Mouse (Mus musculus): ENCODE measurements around the gene Psg22. TPM values are rescaled to one million over a fixed set of nuclear protein-coding genes. Genes with fewer than 3 reads are reported as not detected.
"Not testable (repeated sequence)": the region's sequence is repeated elsewhere in the genome, so short reads cannot be mapped to it uniquely, and the experiment has no call there.

Gene Psg22
- not detected in 2 replicates for polyA plus RNA-seq (2016; fragmentation: Nextera tagmentation; extraction: Ambion mirVana)

- Histone ChIP-seq H3K27me3 (replicated peaks) (no peaks in the 10 kb centered on the region), H3K4me3 (no peak within 1 kb of the TSS), H3K9me3 (no peaks in the 10 kb centered on the region), H3K9ac (no peak within 1 kb of the TSS), H3K27ac (no peak within 1 kb of the TSS), H3K36me3 (no peaks in the 10 kb centered on the region), H3K4me2 (replicated peaks) (no peak within 1 kb of the TSS), H3K4me1 (no peaks in the 10 kb centered on the region)
- ATAC-seq (ENCODE audit: low FRiP score, low read depth): no peak
- WGBS: 47% methylated on average over 2 of the region's 2 CpGs
These were observed at the start of gene Psg22 for GRCm38 (mm10) chr7:18717790-18718189. Gene Psg22 (plus strand): TSS chr7:18718090.

GRCm38 (mm10) chr7:18679772-18680171 lies 38.1 kb upstream of the Psg22 start:
- Histone ChIP-seq H3K9me3 (no peaks in the 10 kb centered on the region), H3K36me3 (no peaks in the 10 kb centered on the region), H3K4me1 (no peaks in the 10 kb centered on the region), H3K27me3 (replicated peaks) (no peaks in the 10 kb centered on the region), H3K9ac (no peak overlapping the region), H3K4me2 (replicated peaks) (no peak overlapping the region), H3K4me3 (no peak overlapping the region), H3K27ac (no peak overlapping the region)
- WGBS: 53% methylated on average over 2 of the region's 2 CpGs
- no peak for ATAC-seq (ENCODE audit: low FRiP score, low read depth)

GRCm38 (mm10) chr7:18685586-18685985 lies 32.3 kb upstream of the Psg22 start:
- no peak for ATAC-seq (ENCODE audit: low FRiP score, low read depth)
- Histone ChIP-seq H3K4me3 (no peak overlapping the region), H3K9me3 (no peaks in the 10 kb centered on the region), H3K4me1 (no peaks in the 10 kb centered on the region), H3K27me3 (replicated peaks) (no peaks in the 10 kb centered on the region), H3K36me3 (no peaks in the 10 kb centered on the region), H3K9ac (no peak overlapping the region), H3K4me2 (replicated peaks) (no peak overlapping the region), H3K27ac (no peak overlapping the region)

- H3K4me3 ChIP-seq: no peak within 1 kb of the TSS
- H3K9ac ChIP-seq: no peak within 1 kb of the TSS
- H3K27me3 ChIP-seq (replicated peaks): no peaks in the 10 kb centered on the region
- H3K4me2 ChIP-seq (replicated peaks): no peak within 1 kb of the TSS
- no peaks in the 10 kb centered on the region for H3K4me1 ChIP-seq
- no peak within 1 kb of the TSS for H3K27ac ChIP-seq
- no peak for ATAC-seq (ENCODE audit: low FRiP score, low read depth)
- H3K36me3 ChIP-seq: no peaks in the 10 kb centered on the region
- no peaks in the 10 kb centered on the region for H3K9me3 ChIP-seq
- 67% methylated on average over 2 of the region's 2 CpGs for WGBS
These were observed 31.8 kb upstream of the Psg22 start, which contains the start of gene Psg20 for GRCm38 (mm10) chr7:18686085-18686484. Gene Psg20 (minus strand): TSS chr7:18686185.

GRCm38 (mm10) chr7:18710331-18710730 lies 7.6 kb upstream of the Psg22 start:
- not testable (repeated sequence) for H3K9me3 ChIP-seq; H3K27ac ChIP-seq; H3K4me3 ChIP-seq; H3K4me1 ChIP-seq; H3K36me3 ChIP-seq; H3K4me2 ChIP-seq (replicated peaks); H3K9ac ChIP-seq; H3K27me3 ChIP-seq (replicated peaks); ATAC-seq (ENCODE audit: low FRiP score, low read depth)
- 79% methylated on average over 4 of the region's 4 CpGs for WGBS

- Histone ChIP-seq H3K9ac (no peak overlapping the region), H3K36me3 (no peaks in the 10 kb centered on the region), H3K27ac (no peak overlapping the region), H3K9me3 (no peaks in the 10 kb centered on the region), H3K4me2 (replicated peaks) (no peak overlapping the region), H3K4me1 (no peaks in the 10 kb centered on the region), H3K4me3 (no peak overlapping the region), H3K27me3 (replicated peaks) (no peaks in the 10 kb centered on the region)
- 79% methylated on average over 1 of the region's 1 CpGs for WGBS
- no peak for ATAC-seq (ENCODE audit: low FRiP score, low read depth)
These were observed 7.0 kb upstream of the Psg22 start for GRCm38 (mm10) chr7:18710846-18711245.

- 89% methylated on average over 4 of the region's 4 CpGs for WGBS
- no peak overlapping the region for H3K4me3 ChIP-seq
- H3K27ac ChIP-seq: no peak overlapping the region
- no peak overlapping the region for H3K4me2 ChIP-seq (replicated peaks)
- H3K9me3 ChIP-seq: no peaks in the 10 kb centered on the region
- H3K4me1 ChIP-seq: no peaks in the 10 kb centered on the region
- no peaks in the 10 kb centered on the region for H3K36me3 ChIP-seq
- H3K9ac ChIP-seq: no peak overlapping the region
- no peaks in the 10 kb centered on the region for H3K27me3 ChIP-seq (replicated peaks)
- ATAC-seq (ENCODE audit: low FRiP score, low read depth): no peak
These were observed 2.3 kb upstream of the Psg22 start for GRCm38 (mm10) chr7:18715546-18715945.

- Histone ChIP-seq H3K4me1 (no peaks in the 10 kb centered on the region), H3K27ac (no peak overlapping the region), H3K4me2 (replicated peaks) (no peak overlapping the region), H3K9ac (no peak overlapping the region), H3K27me3 (replicated peaks) (no peaks in the 10 kb centered on the region), H3K36me3 (no peaks in the 10 kb centered on the region), H3K9me3 (no peaks in the 10 kb centered on the region), H3K4me3 (no peak overlapping the region)
- 85% methylated on average over 6 of the region's 6 CpGs for WGBS
- ATAC-seq (ENCODE audit: low FRiP score, low read depth): no peak
These were observed 6.1 kb downstream of the Psg22 start for GRCm38 (mm10) chr7:18724001-18724400.

GRCm38 (mm10) chr7:18725931-18726330 lies 8.0 kb downstream of the Psg22 start:
- not testable (repeated sequence) for H3K9me3 ChIP-seq; H3K27me3 ChIP-seq (replicated peaks); ATAC-seq (ENCODE audit: low FRiP score, low read depth); H3K4me1 ChIP-seq; H3K9ac ChIP-seq; H3K4me3 ChIP-seq; H3K36me3 ChIP-seq; H3K27ac ChIP-seq; H3K4me2 ChIP-seq (replicated peaks)

- Histone ChIP-seq H3K9ac (no peak overlapping the region), H3K4me2 (replicated peaks) (no peak overlapping the region), H3K27ac (no peak overlapping the region), H3K36me3 (no peaks in the 10 kb centered on the region), H3K9me3 (no peaks in the 10 kb centered on the region), H3K27me3 (replicated peaks) (no peaks in the 10 kb centered on the region), H3K4me1 (no peaks in the 10 kb centered on the region), H3K4me3 (no peak overlapping the region)
- 75% methylated on average over 1 of the region's 1 CpGs for WGBS
- no peak for ATAC-seq (ENCODE audit: low FRiP score, low read depth)
These were observed 10.5 kb downstream of the Psg22 start for GRCm38 (mm10) chr7:18728391-18728790.

- ATAC-seq (ENCODE audit: low FRiP score, low read depth): no peak
- no peak overlapping the region for H3K4me3 ChIP-seq
- no peaks in the 10 kb centered on the region for H3K27me3 ChIP-seq (replicated peaks)
- no peak overlapping the region for H3K27ac ChIP-seq
- H3K36me3 ChIP-seq: no peaks in the 10 kb centered on the region
- no peaks in the 10 kb centered on the region for H3K4me1 ChIP-seq
- H3K9me3 ChIP-seq: no peaks in the 10 kb centered on the region
- H3K9ac ChIP-seq: no peak overlapping the region
- no peak overlapping the region for H3K4me2 ChIP-seq (replicated peaks)
These were observed 15.2 kb downstream of the Psg22 start for GRCm38 (mm10) chr7:18733111-18733510.

GRCm38 (mm10) chr7:18734451-18734850 lies 16.6 kb downstream of the Psg22 start:
- no peak for ATAC-seq (ENCODE audit: low FRiP score, low read depth)
- no peak overlapping the region for H3K4me3 ChIP-seq
- no peaks in the 10 kb centered on the region for H3K36me3 ChIP-seq
- no peaks in the 10 kb centered on the region for H3K9me3 ChIP-seq
- no peak overlapping the region for H3K9ac ChIP-seq
- no peaks in the 10 kb centered on the region for H3K27me3 ChIP-seq (replicated peaks)
- H3K4me1 ChIP-seq: no peaks in the 10 kb centered on the region
- 81% methylated on average over 1 of the region's 1 CpGs for WGBS
- no peak overlapping the region for H3K4me2 ChIP-seq (replicated peaks)
- H3K27ac ChIP-seq: no peak overlapping the region

GRCm38 (mm10) chr7:18746189-18746860 lies 28.4 kb downstream of the Psg22 start:
- H3K27ac ChIP-seq: no peak overlapping the region

More at GRCm38 (mm10) chr7:18746189-18746860, 28.4 kb downstream of the Psg22 start:
- peak overlapping the region; percentile 21 for H3K4me3 ChIP-seq
- peak overlapping the region; percentile 35; the same call in 1 of the 2 replicates for H3K9ac ChIP-seq
- peaks cover 5% of the 10 kb centered on the region; the same call in 1 of the 2 replicates for H3K9me3 ChIP-seq
- WGBS: 10% methylated on average over 20 of the region's 20 CpGs
- ATAC-seq (ENCODE audit: low FRiP score, low read depth): no peak
- H3K27me3 ChIP-seq (replicated peaks): peaks cover 8% of the 10 kb centered on the region
- H3K36me3 ChIP-seq: no peaks in the 10 kb centered on the region
- no peaks in the 10 kb centered on the region for H3K4me1 ChIP-seq
- H3K4me2 ChIP-seq (replicated peaks): peak overlapping the region; percentile 55
